Mouse (Mus musculus) liver, embryonic 14.5 days (tissue): ENCODE measurements around the gene Plekhf1.

Source experiments
- CTCF ChIP-seq: IDR thresholded peaks from 2 replicates; pipeline ENCODE4 v1.5.1; 2016; ENCODE audit warnings: antibody characterized with exemption, low read depth, control low read depth
- EP300 ChIP-seq: IDR thresholded peaks from 2 replicates; pipeline ENCODE4 v1.6.1; 2016; ENCODE audit warnings: antibody characterized with exemption, low read depth

GRCm38 (mm10) chr7:38188281-38189075 lies 39.3 kb downstream of the Plekhf1 start:
- TF ChIP-seq EP300 (no peak), CTCF (no peak)
